Comparison of ENCODE assay signal across 11 mouse cellular contexts in the genomic region with DNA sequence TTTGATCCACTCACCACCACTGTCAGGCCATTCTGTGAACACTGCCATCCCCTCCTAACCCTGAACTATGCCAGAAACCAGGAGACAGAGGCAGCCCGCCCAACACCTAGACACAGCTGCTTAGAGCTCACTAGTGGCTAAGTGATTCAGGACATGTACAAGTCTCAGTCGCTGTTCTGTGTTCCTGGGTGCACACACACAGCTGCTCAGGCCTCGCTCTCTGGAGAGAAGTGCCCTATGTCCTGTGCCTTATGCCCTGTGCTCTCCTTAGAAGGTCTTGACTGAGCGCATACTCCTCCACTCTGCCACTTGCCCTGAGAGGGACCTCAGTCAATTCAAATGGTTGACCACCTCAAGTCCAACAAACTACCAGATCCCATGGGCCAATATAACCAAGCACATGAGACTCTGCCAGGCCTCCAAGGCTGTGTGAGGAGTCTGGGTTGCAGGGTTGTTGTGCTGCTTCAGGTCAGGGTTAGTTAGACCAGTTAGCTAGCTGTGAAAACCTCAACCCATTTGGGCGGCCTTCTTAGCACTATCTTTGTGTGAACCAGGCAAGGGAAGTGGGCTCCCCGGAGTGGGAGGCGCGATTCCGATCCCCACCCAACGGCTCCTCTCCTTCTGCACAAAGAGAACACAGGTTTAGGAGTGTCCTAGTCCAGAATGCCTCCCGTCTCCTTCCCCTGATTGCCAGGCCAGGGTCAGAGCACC. TPM values are rescaled to one million over a fixed set of nuclear protein-coding genes. Genes with fewer than 3 reads are reported as not detected.
DNase-seq lines count a peak whose midpoint lies in the region; ATAC-seq lines count a peak whose summit lies in the region.
"Had no signal": no experiment of that assay in that cellular context is flagged by ENCODE, and none has a peak within 500 bp of the region (broad histone marks: within the 10 kb centered on the region; RNA-seq: fewer than 3 reads in every experiment).

No protein-coding gene starts in this region.

- 70% methylated on average over 11 of the region's 11 CpGs for whole genome bisulfite sequencing in kidney, embryonic 16.5 days
- 62% methylated on average over 11 of the region's 11 CpGs for WGBS in neural tube, embryonic 12.5 days
- WGBS in limb, embryonic 11.5 days, result 66% methylated on average over 11 of the region's 11 CpGs
- 70% methylated on average over 11 of the region's 11 CpGs for WGBS in hindbrain, embryonic 14.5 days

- H3K4me1 ChIP-seq in kidney, embryonic 16.5 days (ENCODE audit: insufficient read depth, low read length), result peaks cover 11% of the 10 kb centered on the region; the same call in 1 of the 2 replicates
- H3K4me1 ChIP-seq in neural tube, embryonic 12.5 days, result peaks cover 16% of the 10 kb centered on the region
- H3K4me1 ChIP-seq in limb, embryonic 11.5 days (ENCODE audit: control insufficient read depth, insufficient read depth, low read length), result 0 out of 2 replicates have a peak, but pooled peaks cover 3% of the 10 kb centered on the region
- H3K4me1 ChIP-seq in hindbrain, embryonic 14.5 days (replicated peaks; ENCODE audit: control insufficient read depth, insufficient read depth, low read length), result peaks cover 9% of the 10 kb centered on the region

- ATAC-seq in kidney, embryonic 16.5 days (ENCODE audit: low FRiP score, low TSS enrichment), result no peak
- ATAC-seq in neural tube, embryonic 12.5 days (ENCODE audit: low FRiP score, low read depth), result no peak
- ATAC-seq in limb, embryonic 11.5 days (ENCODE audit: insufficient number of reproducible peaks, low FRiP score, low TSS enrichment, low read depth), result no peak
- ATAC-seq in hindbrain, embryonic 14.5 days (ENCODE audit: low FRiP score), result no peak

- peak overlapping the region; percentile 50; the same call in 1 of the 2 replicates for H3K4me2 ChIP-seq in kidney, embryonic 16.5 days (replicated peaks; ENCODE audit: low read depth, low read length)
- peak overlapping the region; percentile 47 for H3K4me2 ChIP-seq in neural tube, embryonic 12.5 days (replicated peaks)
- peak overlapping the region; percentile 11; the same call in 1 of the 2 replicates for H3K4me2 ChIP-seq in limb, embryonic 11.5 days (ENCODE audit: low read depth, severe bottlenecking)
- H3K4me2 ChIP-seq in hindbrain, embryonic 14.5 days (replicated peaks), result no peak overlapping the region; the same call in 1 of the 2 replicates

- H3K4me3 ChIP-seq in kidney, embryonic 16.5 days (ENCODE audit: low read length), result no peak overlapping the region
- 0 out of 2 replicates have a peak overlapping the region, but pooled peaks have one; percentile 7 for H3K4me3 ChIP-seq in neural tube, embryonic 12.5 days
- H3K4me3 ChIP-seq in limb, embryonic 11.5 days (ENCODE audit: low read depth, low read length), result 0 out of 2 replicates have a peak overlapping the region, but pooled peaks have one; percentile 10
- H3K4me3 ChIP-seq in hindbrain, embryonic 14.5 days (replicated peaks; ENCODE audit: low read length), result no peak overlapping the region
- H3K4me3 ChIP-seq: erythroblast, embryonic 14.5 days; hindbrain, embryonic 13.5 days had no signal

- no peaks in the 10 kb centered on the region for H3K9me3 ChIP-seq in kidney, embryonic 16.5 days (ENCODE audit: low read length)
- H3K9me3 ChIP-seq in neural tube, embryonic 12.5 days, result no peaks in the 10 kb centered on the region
- H3K9me3 ChIP-seq in limb, embryonic 11.5 days (ENCODE audit: control insufficient read depth, low read length), result no peaks in the 10 kb centered on the region
- H3K9me3 ChIP-seq in hindbrain, embryonic 14.5 days (ENCODE audit: control insufficient read depth, low read length), result no peaks in the 10 kb centered on the region
- H3K9me3 ChIP-seq: hindbrain, embryonic 13.5 days had no signal

- H3K27ac ChIP-seq in kidney, embryonic 16.5 days (ENCODE audit: low read length), result no peak overlapping the region
- H3K27ac ChIP-seq in neural tube, embryonic 12.5 days, result no peak overlapping the region
- H3K27ac ChIP-seq in limb, embryonic 11.5 days (replicated peaks; ENCODE audit: low read depth, low read length), result no peak overlapping the region
- no peak overlapping the region for H3K27ac ChIP-seq in hindbrain, embryonic 14.5 days
- H3K27ac ChIP-seq: hindbrain, embryonic 13.5 days had no signal

- 0 out of 2 replicates have a peak overlapping the region, but pooled peaks have one; percentile 50 for H3K9ac ChIP-seq in kidney, embryonic 16.5 days (replicated peaks; ENCODE audit: low read length)
- H3K9ac ChIP-seq in neural tube, embryonic 12.5 days, result no peak overlapping the region
- no peak overlapping the region; the same call in 1 of the 2 replicates for H3K9ac ChIP-seq in limb, embryonic 11.5 days (ENCODE audit: low read length)
- no peak overlapping the region for H3K9ac ChIP-seq in hindbrain, embryonic 14.5 days
- H3K9ac ChIP-seq: hindbrain, embryonic 13.5 days had no signal

- no peak for DNase-seq in kidney, adult 18-20 months
- DNase-seq in neural tube, embryonic 10.5 days (ENCODE audit: extremely low spot score, low spot score), result no peak
- no peak for DNase-seq in limb, embryonic 11.5 days (ENCODE audit: low spot score)
- DNase-seq in hindbrain, embryonic 14.5 days (ENCODE audit: low spot score), result no peak
- no peak for DNase-seq in spleen, postnatal 14 days (ENCODE audit: low spot score in 2 of 2)
- DNase-seq: cerebellum, adult 18-20 months; gastrocnemius, postnatal 14 days had no signal

- no peaks in the 10 kb centered on the region for H3K36me3 ChIP-seq in kidney, embryonic 16.5 days (ENCODE audit: insufficient read depth, low read length)
- H3K36me3 ChIP-seq in neural tube, embryonic 12.5 days, result no peaks in the 10 kb centered on the region
- H3K36me3 ChIP-seq in limb, embryonic 11.5 days (ENCODE audit: control insufficient read depth, insufficient read depth, low read length), result no peaks in the 10 kb centered on the region
- peaks cover 7% of the 10 kb centered on the region for H3K36me3 ChIP-seq in hindbrain, embryonic 14.5 days (replicated peaks; ENCODE audit: control insufficient read depth, insufficient read depth)

- no peaks in the 10 kb centered on the region for H3K27me3 ChIP-seq in kidney, embryonic 16.5 days (ENCODE audit: insufficient read depth, low read length)
- peaks cover 8% of the 10 kb centered on the region; the same call in 1 of the 2 replicates for H3K27me3 ChIP-seq in neural tube, embryonic 12.5 days (replicated peaks)
- H3K27me3 ChIP-seq in limb, embryonic 11.5 days (ENCODE audit: control insufficient read depth, insufficient read depth, low read length), result no peaks in the 10 kb centered on the region
- no peaks in the 10 kb centered on the region for H3K27me3 ChIP-seq in hindbrain, embryonic 14.5 days (ENCODE audit: control insufficient read depth, insufficient read depth, low read length)

RNA-seq across cellular contexts. Expression of a gene that starts 1.6 kb away (rescaled TPM):
- polyA plus RNA-seq in kidney, embryonic 16.5 days (2015; fragmentation: Nextera tagmentation; extraction: Ambion mirVana), result 49.4 and 56.5 TPM in 2 replicates
- 12.3 and 16.7 TPM in 2 replicates for polyA plus RNA-seq in neural tube, embryonic 12.5 days (2016; fragmentation: Nextera tagmentation; extraction: Ambion mirVana)
- 12.4 and 16.5 TPM in 2 replicates for polyA plus RNA-seq in limb, embryonic 11.5 days (2014; fragmentation: Nextera tagmentation; extraction: Ambion mirVana)
- 9.0 and 13.7 TPM in 2 replicates for polyA plus RNA-seq in hindbrain, embryonic 14.5 days (2014; fragmentation: Nextera tagmentation; extraction: Ambion mirVana)

RNA-seq across cellular contexts. Expression of a gene that starts 3.2 kb away (rescaled TPM):
- 2.1 and 4.3 TPM in 2 replicates for polyA plus RNA-seq in kidney, embryonic 16.5 days (2015; fragmentation: Nextera tagmentation; extraction: Ambion mirVana)
- 0.95 and 1.6 TPM in 2 replicates for polyA plus RNA-seq in neural tube, embryonic 12.5 days (2016; fragmentation: Nextera tagmentation; extraction: Ambion mirVana)
- polyA plus RNA-seq in limb, embryonic 11.5 days (2014; fragmentation: Nextera tagmentation; extraction: Ambion mirVana), result 6.7 and 7.4 TPM in 2 replicates
- polyA plus RNA-seq in hindbrain, embryonic 14.5 days (2014; fragmentation: Nextera tagmentation; extraction: Ambion mirVana), result 0.64 and 0.90 TPM in 2 replicates
- polyA plus RNA-seq: erythroblast, embryonic 14.5 days had no signal

RNA-seq across cellular contexts. Expression of a gene that starts 7.4 kb away (rescaled TPM):
- polyA plus RNA-seq in kidney, embryonic 16.5 days (2015; fragmentation: Nextera tagmentation; extraction: Ambion mirVana), result 32.5 and 38.7 TPM in 2 replicates
- polyA plus RNA-seq in neural tube, embryonic 12.5 days (2016; fragmentation: Nextera tagmentation; extraction: Ambion mirVana), result 118 and 119 TPM in 2 replicates
- 7.4 and 12.8 TPM in 2 replicates for polyA plus RNA-seq in limb, embryonic 11.5 days (2014; fragmentation: Nextera tagmentation; extraction: Ambion mirVana)
- polyA plus RNA-seq in hindbrain, embryonic 14.5 days (2014; fragmentation: Nextera tagmentation; extraction: Ambion mirVana), result 124 and 134 TPM in 2 replicates

RNA-seq across cellular contexts. Expression of a gene that starts 15.0 kb away (rescaled TPM):
- 69.2 and 71.3 TPM in 2 replicates for polyA plus RNA-seq in kidney, embryonic 16.5 days (2015; fragmentation: Nextera tagmentation; extraction: Ambion mirVana)
- polyA plus RNA-seq in neural tube, embryonic 12.5 days (2016; fragmentation: Nextera tagmentation; extraction: Ambion mirVana), result 70.9 and 72.6 TPM in 2 replicates
- 44.3 and 47.8 TPM in 2 replicates for polyA plus RNA-seq in limb, embryonic 11.5 days (2014; fragmentation: Nextera tagmentation; extraction: Ambion mirVana)
- 52.7 and 56.5 TPM in 2 replicates for polyA plus RNA-seq in hindbrain, embryonic 14.5 days (2014; fragmentation: Nextera tagmentation; extraction: Ambion mirVana)

RNA-seq across cellular contexts. Expression of a gene that starts 15.1 kb away (rescaled TPM):
- polyA plus RNA-seq in kidney, embryonic 16.5 days (2015; fragmentation: Nextera tagmentation; extraction: Ambion mirVana), result 151 TPM in 2 replicates
- polyA plus RNA-seq in neural tube, embryonic 12.5 days (2016; fragmentation: Nextera tagmentation; extraction: Ambion mirVana), result 108 and 114 TPM in 2 replicates
- 126 and 127 TPM in 2 replicates for polyA plus RNA-seq in limb, embryonic 11.5 days (2014; fragmentation: Nextera tagmentation; extraction: Ambion mirVana)
- 95.7 and 106 TPM in 2 replicates for polyA plus RNA-seq in hindbrain, embryonic 14.5 days (2014; fragmentation: Nextera tagmentation; extraction: Ambion mirVana)

Comparison
In these comparisons a context has a peak if more than half of its experiments do, and no peak if none do; other contexts are left out.
1. H3K4me3 ChIP-seq: peak in neural tube, embryonic 12.5 days (single experiment) and limb, embryonic 11.5 days (single experiment); none in kidney, embryonic 16.5 days (single experiment) and hindbrain, embryonic 14.5 days (single experiment).